Mouse (Mus musculus): Measurements from ENCODE around the gene Rbm12.

DNA sequence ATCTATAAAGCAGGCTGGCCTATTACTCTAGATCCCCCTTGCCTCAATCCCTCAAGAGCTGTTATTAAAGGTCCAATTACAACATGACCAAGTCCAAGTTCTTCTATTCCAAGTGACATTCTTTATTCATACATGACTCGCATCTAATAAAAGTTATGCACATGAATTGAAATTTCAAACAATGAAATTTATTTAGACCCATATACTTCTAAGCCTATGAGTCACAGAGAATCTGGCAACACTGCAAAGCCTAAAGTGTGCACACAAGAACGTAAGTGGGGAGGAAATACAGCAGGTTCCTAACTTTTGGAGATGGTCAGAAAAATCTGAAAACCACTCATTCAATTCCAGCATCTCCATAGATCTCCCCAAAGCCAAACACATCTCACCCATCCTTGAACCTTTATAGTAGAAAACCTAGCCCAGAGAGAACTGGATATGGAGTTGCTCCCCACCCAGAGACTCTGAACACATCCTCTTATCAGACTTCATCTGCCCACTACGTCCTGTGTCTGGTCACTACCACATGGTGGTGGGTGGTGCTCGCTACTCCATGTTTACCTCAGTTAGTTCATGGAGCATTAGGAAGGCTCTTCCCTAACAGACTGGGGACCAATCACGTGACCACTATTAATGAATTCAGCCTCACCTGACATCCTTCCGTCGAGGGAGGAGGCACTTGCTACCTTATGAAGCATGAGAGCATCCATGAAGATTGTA is 24.2 kb downstream of the Rbm12 start:
- TF ChIP-seq CTCF (IDR thresholded peaks at IDR 0.05; ENCODE audit: insufficient read depth, low read depth, low read length) (no peak), POLR2A (IDR thresholded peaks at IDR 0.05; ENCODE audit: insufficient read depth, low read depth, low read length) (no peak)
